Comparison of ENCODE assay signal across 8 mouse cellular contexts in the genomic region with DNA sequence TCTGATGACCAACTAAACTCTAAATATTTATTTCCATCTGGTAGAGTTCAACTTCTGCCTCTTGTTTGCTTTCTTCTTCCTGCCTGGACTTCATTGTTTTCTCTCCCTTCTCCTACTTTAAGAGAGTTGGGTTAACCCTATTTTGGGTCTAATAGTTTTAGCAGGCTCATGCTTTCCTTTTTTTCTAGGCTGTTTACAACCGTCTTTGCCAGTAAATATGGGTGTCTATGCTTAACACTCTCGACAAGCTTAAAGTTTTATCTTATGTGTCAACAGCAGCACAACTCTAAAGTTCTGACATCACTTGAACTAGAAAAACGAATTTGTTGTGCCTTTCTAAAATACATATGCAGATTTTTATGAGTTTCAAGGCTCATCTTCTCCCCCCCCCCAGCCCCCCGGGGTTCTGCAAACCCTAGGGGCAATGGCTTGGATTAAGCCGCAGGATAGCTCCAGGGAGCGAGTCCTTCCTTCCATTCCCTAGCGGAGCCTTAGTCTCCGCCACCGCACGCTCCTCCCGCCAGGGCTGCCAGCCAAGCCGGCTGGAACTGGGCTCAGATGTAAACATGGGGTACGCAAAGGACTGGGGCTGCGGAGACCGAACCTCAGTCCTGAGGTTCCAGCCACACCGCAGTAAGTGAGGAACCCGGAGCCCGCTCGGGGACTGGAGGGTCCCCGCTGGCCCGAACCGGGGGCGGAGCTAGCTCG. TPM values are rescaled to one million over a fixed set of nuclear protein-coding genes. Genes with fewer than 3 reads are reported as not detected.
A peak's percentile ranks its signal among the peaks of the same experiment; 100 is the strongest.
DNase-seq lines count a peak whose midpoint lies in the region; ATAC-seq and TF ChIP-seq lines count a peak whose summit lies in the region.

No protein-coding gene starts in this region.

- no peaks in the 10 kb centered on the region for H3K9me3 ChIP-seq in embryonic facial prominence, embryonic 13.5 days
- no peaks in the 10 kb centered on the region for H3K9me3 ChIP-seq in intestine, embryonic 16.5 days (ENCODE audit: control insufficient read depth, low read length)
- no peaks in the 10 kb centered on the region for H3K9me3 ChIP-seq in neural tube, embryonic 14.5 days (ENCODE audit: control insufficient read depth, low read length)

- peak overlapping the region; percentile 65 for H3K4me2 ChIP-seq in embryonic facial prominence, embryonic 13.5 days
- peak overlapping the region; percentile 52 for H3K4me2 ChIP-seq in intestine, embryonic 16.5 days (ENCODE audit: low read depth, low read length)
- H3K4me2 ChIP-seq in neural tube, embryonic 14.5 days (ENCODE audit: low read depth, low read length) = peak overlapping the region; percentile 38

- TF ChIP-seq CTCF in lung, adult 2 months (IDR thresholded peaks at IDR 0.05; ENCODE audit: insufficient read depth, low read length) = no peak

- H3K4me1 ChIP-seq in lung, adult 2 months (ENCODE audit: control insufficient read depth, insufficient read depth, low read length) = peaks cover 2% of the 10 kb centered on the region; the same call in 1 of the 2 replicates
- peaks cover 6% of the 10 kb centered on the region; the same call in 1 of the 2 replicates for H3K4me1 ChIP-seq in embryonic facial prominence, embryonic 13.5 days
- H3K4me1 ChIP-seq in intestine, embryonic 16.5 days (ENCODE audit: control insufficient read depth, insufficient read depth, low read length) = peaks cover 7% of the 10 kb centered on the region
- peaks cover 3% of the 10 kb centered on the region; the same call in 1 of the 2 replicates for H3K4me1 ChIP-seq in neural tube, embryonic 14.5 days (ENCODE audit: control insufficient read depth, insufficient read depth, low read length)

- under 1% methylated on average over 24 of the region's 24 CpGs for WGBS in lung, adult 2 months
- 2% methylated on average over 24 of the region's 24 CpGs for WGBS in embryonic facial prominence, embryonic 13.5 days
- WGBS in intestine, embryonic 16.5 days = under 1% methylated on average over 24 of the region's 24 CpGs
- 1% methylated on average over 22 of the region's 24 CpGs for WGBS in neural tube, embryonic 14.5 days

- ATAC-seq in embryonic facial prominence, embryonic 13.5 days (ENCODE audit: insufficient number of reproducible peaks, insufficient read depth, low FRiP score, low TSS enrichment, low read depth) = no peak; the same call in 1 of the 2 replicates
- peak; percentile 76 for ATAC-seq in intestine, embryonic 16.5 days
- no peak for ATAC-seq in neural tube, embryonic 14.5 days (ENCODE audit: low read depth)

- peaks cover 6% of the 10 kb centered on the region for H3K36me3 ChIP-seq in embryonic facial prominence, embryonic 13.5 days
- H3K36me3 ChIP-seq in intestine, embryonic 16.5 days (ENCODE audit: control insufficient read depth, insufficient read depth, low read length) = no peaks in the 10 kb centered on the region
- no peaks in the 10 kb centered on the region for H3K36me3 ChIP-seq in neural tube, embryonic 14.5 days (ENCODE audit: control insufficient read depth, insufficient read depth, low read length)

- no peak for DNase-seq in lung, adult 2 months
- no peak for DNase-seq in lung, postnatal 14 days
- DNase-seq in thymus, adult 18-20 months = no peak
- DNase-seq in cerebellum, postnatal 14 days = no peak
- no peak for DNase-seq in layer of hippocampus, adult 9-10 months (ENCODE audit: low spot score)

- peak overlapping the region; percentile 77 for H3K9ac ChIP-seq in embryonic facial prominence, embryonic 13.5 days
- H3K9ac ChIP-seq in intestine, embryonic 16.5 days (ENCODE audit: low read depth, low read length) = peak overlapping the region; percentile 83
- peak overlapping the region; percentile 43 for H3K9ac ChIP-seq in neural tube, embryonic 14.5 days (replicated peaks; ENCODE audit: low read depth, low read length)

- peak overlapping the region; percentile 97 for H3K27ac ChIP-seq in embryonic facial prominence, embryonic 13.5 days
- peak overlapping the region; percentile 89 for H3K27ac ChIP-seq in intestine, embryonic 16.5 days (ENCODE audit: low read length)
- H3K27ac ChIP-seq in neural tube, embryonic 14.5 days (ENCODE audit: low read depth, low read length) = peak overlapping the region; percentile 45

- peak; percentile 78; the same call in 1 of the 2 replicates for TF ChIP-seq POLR2A in lung, adult 2 months (IDR thresholded peaks at IDR 0.05; ENCODE audit: borderline replicate concordance, extremely low read depth, low read depth, low read length)

- H3K27me3 ChIP-seq in embryonic facial prominence, embryonic 13.5 days = no peaks in the 10 kb centered on the region
- no peaks in the 10 kb centered on the region for H3K27me3 ChIP-seq in intestine, embryonic 16.5 days (replicated peaks; ENCODE audit: control insufficient read depth, insufficient read depth, low read length)
- H3K27me3 ChIP-seq in neural tube, embryonic 14.5 days (ENCODE audit: control insufficient read depth, insufficient read depth, low read length) = no peaks in the 10 kb centered on the region; the same call in 1 of the 2 replicates

- H3K4me3 ChIP-seq in lung, adult 2 months (replicated peaks; ENCODE audit: extremely low read depth, low read depth, low read length) = peak overlapping the region; percentile 90
- peak overlapping the region; percentile 98 for H3K4me3 ChIP-seq in embryonic facial prominence, embryonic 13.5 days
- peak overlapping the region; percentile 97 for H3K4me3 ChIP-seq in intestine, embryonic 16.5 days (ENCODE audit: low read length)
- H3K4me3 ChIP-seq in neural tube, embryonic 14.5 days (ENCODE audit: low read depth, low read length) = peak overlapping the region; percentile 99

RNA-seq across cellular contexts. Expression of a gene that starts 0.7 kb away (rescaled TPM):
- 25.0 and 42.9 TPM in 2 replicates for polyA plus RNA-seq in lung, adult 2 months (2012; rRNA removed)
- polyA plus RNA-seq in embryonic facial prominence, embryonic 13.5 days (2015; fragmentation: Nextera tagmentation; extraction: Ambion mirVana) = 83.5 and 84.5 TPM in 2 replicates
- polyA plus RNA-seq in intestine, embryonic 16.5 days (2015; fragmentation: Nextera tagmentation; extraction: Ambion mirVana) = 43.2 and 43.9 TPM in 2 replicates
- polyA plus RNA-seq in neural tube, embryonic 14.5 days (2014; fragmentation: Nextera tagmentation; extraction: Ambion mirVana) = 51.1 and 53.3 TPM in 2 replicates

Comparison
In these comparisons a context has a peak if more than half of its experiments do, and no peak if none do; other contexts are left out.
1. H3K27ac ChIP-seq: peak in every context shown above with its lines; median percentile 97 in embryonic facial prominence, embryonic 13.5 days; 89 in intestine, embryonic 16.5 days; 45 in neural tube, embryonic 14.5 days.